Mouse (Mus musculus): ENCODE results near the gene Aff1. TPM values are rescaled to one million over a fixed set of nuclear protein-coding genes. Genes with fewer than 3 reads are reported as not detected.

Aff1 gene
- polyA plus RNA-seq, 1 experiment from 2014 or later = 2.7 TPM

DNA sequence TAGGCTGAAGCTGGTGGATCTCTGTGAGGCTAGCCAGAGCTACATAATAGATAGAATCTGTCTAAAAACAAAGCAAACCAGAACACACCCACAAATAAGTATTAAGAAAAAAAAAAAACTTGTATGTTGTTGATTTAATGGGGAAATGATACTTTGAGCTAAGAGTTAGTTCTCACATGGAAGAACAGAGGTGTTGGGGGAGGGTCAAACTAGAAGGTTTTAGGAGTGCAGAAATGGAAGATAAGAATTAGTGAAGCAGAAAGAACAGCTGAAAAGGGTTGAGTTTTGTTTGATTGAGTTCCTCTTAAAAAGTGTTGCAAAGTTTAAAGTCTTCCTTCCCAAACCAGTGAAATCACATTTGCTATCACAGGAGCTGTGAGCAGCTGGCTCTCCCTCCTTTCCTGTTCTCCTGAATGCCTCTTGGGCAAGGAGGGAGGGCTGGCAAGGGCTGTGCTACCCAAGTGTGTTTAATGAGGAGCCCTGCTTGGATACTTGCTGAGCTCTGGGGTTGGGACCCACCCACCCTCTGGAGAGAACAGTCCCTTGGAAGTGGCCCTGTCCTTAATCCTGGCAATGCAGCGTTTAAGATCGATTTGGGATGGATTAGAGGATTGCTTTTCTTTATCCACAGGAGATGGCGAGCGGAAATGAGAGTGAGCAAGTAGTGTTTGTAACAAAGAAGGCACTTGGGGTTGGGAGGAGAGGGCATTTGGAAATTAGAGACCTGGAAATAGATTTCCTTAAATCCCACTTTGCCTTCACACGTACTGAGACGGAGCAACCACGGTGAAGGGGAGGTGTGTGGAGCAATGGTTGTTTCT lies 57.5 kb downstream of the Aff1 start:
- Histone ChIP-seq H3K4me1 (replicated peaks; ENCODE audit: control insufficient read depth, insufficient read depth, low read length) (0 out of 2 replicates have a peak, but pooled peaks cover 4% of the 10 kb centered on the region), H3K27ac (no peak overlapping the region), H3K36me3 (replicated peaks; ENCODE audit: control insufficient read depth, insufficient read depth) (no peaks in the 10 kb centered on the region), H3K4me2 (replicated peaks) (no peak overlapping the region), H3K9ac (no peak overlapping the region), H3K9me3 (ENCODE audit: control insufficient read depth, low read length) (no peaks in the 10 kb centered on the region), H3K27me3 (ENCODE audit: control insufficient read depth, insufficient read depth, low read length) (no peaks in the 10 kb centered on the region), H3K4me3 (replicated peaks; ENCODE audit: low read length) (no peak overlapping the region)
- 55% methylated on average over 7 of the region's 7 CpGs for WGBS
- DNase-seq (ENCODE audit: low spot score) (no peak), ATAC-seq (ENCODE audit: low FRiP score) (no peak)

DNA sequence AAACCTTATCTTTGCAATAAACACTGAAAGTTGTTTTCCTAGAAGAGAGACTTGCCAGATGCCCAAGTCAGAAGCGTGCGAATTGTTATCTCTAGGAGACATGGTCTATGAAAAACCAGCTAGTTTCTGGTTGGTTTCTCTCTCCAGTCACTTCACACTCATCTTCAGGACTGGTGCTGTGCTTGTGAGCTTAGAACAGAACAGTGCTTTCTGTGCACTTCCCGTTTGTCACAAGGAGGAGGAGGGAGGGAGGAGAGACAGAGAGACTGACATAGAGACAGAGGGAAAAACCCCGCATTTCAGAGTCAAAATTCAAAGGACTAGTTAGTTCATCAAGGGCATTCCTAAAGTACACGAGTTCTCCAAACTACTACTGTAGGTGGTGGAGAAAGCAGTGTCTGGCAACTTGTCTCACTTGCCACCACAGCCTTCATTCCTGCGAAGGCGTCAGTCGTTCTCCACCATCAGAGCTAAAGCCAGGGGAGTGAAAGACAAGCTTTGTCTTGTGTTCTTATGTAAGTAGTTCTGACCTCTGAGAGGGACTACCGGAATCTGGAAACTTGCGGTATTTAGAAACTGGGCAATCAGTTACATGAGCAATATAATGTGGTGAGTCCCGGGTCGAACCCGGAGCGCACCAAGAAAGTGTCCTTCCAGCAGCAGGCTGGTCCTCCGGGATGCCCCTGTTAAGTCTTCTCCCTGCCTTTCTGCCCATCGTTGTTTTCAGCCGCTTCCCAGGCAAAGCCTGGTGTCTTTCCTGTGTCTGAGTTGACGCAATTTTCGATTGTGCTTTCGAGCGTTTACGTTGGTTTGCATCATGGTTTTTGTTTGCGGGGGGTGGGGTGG lies 60.7 kb downstream of the Aff1 start:
- Histone ChIP-seq H3K27me3 (ENCODE audit: control insufficient read depth, insufficient read depth, low read length) (peaks cover 7% of the 10 kb centered on the region; the same call in 1 of the 2 replicates), H3K4me2 (replicated peaks) (peak overlapping the region; percentile 76), H3K27ac (peak overlapping the region; percentile 81; the same call in 1 of the 2 replicates), H3K9ac (peak overlapping the region; percentile 68), H3K9me3 (ENCODE audit: control insufficient read depth, low read length) (no peaks in the 10 kb centered on the region), H3K36me3 (replicated peaks; ENCODE audit: control insufficient read depth, insufficient read depth) (no peaks in the 10 kb centered on the region), H3K4me3 (replicated peaks; ENCODE audit: low read length) (peak overlapping the region; percentile 81), H3K4me1 (replicated peaks; ENCODE audit: control insufficient read depth, insufficient read depth, low read length) (0 out of 2 replicates have a peak, but pooled peaks cover 7% of the 10 kb centered on the region)
- WGBS = 4% methylated on average over 23 of the region's 23 CpGs
- DNase-seq (ENCODE audit: low spot score) (no peak), ATAC-seq (ENCODE audit: low FRiP score) (no peak)

DNA sequence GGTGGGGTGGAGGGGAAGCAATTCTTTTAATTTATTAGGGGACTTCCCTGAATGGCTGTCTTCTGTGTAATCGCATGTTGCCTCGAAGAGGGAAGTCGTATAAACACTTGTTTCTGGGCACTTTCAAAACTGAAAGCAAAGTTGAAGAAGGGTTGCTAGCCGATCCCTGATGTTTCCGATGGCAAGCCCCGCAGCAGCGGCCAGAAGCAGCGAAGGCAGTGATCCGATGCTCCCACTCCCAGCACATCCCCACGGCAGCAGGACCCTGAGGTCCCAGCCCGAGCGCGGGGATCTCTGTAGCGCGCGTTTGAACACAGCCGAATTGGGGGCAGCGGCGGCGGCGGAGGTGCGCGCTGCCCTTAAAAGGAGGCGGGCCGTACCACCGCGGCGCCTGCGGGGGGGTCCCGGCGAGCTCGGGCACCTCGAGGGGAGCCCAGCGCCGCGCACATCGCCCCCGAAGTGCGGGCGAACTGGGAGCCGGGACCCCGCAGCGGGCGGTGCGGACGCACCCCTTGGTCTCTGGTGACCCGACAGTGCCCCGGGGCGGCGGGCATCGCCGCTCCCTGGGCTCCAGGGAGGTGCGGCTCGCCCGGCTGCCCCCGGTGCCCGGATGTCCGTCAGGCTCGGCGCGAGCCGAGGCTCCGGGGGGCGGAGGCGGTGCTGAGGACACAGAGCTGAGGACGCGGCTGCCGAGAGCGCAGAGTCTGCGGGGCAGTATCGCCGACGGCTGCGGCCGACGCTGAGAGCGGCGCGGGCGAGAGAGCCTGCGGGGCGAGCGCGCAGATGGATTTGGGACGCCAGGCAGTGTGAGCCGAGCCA lies 61.5 kb downstream of the Aff1 start:
- WGBS = 1% methylated on average over 79 of the region's 86 CpGs
- Histone ChIP-seq H3K27me3 (ENCODE audit: control insufficient read depth, insufficient read depth, low read length) (peaks cover 7% of the 10 kb centered on the region; the same call in 1 of the 2 replicates), H3K27ac (peak overlapping the region; percentile 81), H3K4me2 (replicated peaks) (peak overlapping the region; percentile 76), H3K9ac (peak overlapping the region; percentile 68), H3K4me1 (replicated peaks; ENCODE audit: control insufficient read depth, insufficient read depth, low read length) (0 out of 2 replicates have a peak, but pooled peaks cover 7% of the 10 kb centered on the region), H3K4me3 (replicated peaks; ENCODE audit: low read length) (peak overlapping the region; percentile 81), H3K9me3 (ENCODE audit: control insufficient read depth, low read length) (no peaks in the 10 kb centered on the region), H3K36me3 (replicated peaks; ENCODE audit: control insufficient read depth, insufficient read depth) (no peaks in the 10 kb centered on the region)
- peak; percentile 94 for ATAC-seq (ENCODE audit: low FRiP score)
- DNase-seq (ENCODE audit: low spot score) = peak; percentile 69

DNA sequence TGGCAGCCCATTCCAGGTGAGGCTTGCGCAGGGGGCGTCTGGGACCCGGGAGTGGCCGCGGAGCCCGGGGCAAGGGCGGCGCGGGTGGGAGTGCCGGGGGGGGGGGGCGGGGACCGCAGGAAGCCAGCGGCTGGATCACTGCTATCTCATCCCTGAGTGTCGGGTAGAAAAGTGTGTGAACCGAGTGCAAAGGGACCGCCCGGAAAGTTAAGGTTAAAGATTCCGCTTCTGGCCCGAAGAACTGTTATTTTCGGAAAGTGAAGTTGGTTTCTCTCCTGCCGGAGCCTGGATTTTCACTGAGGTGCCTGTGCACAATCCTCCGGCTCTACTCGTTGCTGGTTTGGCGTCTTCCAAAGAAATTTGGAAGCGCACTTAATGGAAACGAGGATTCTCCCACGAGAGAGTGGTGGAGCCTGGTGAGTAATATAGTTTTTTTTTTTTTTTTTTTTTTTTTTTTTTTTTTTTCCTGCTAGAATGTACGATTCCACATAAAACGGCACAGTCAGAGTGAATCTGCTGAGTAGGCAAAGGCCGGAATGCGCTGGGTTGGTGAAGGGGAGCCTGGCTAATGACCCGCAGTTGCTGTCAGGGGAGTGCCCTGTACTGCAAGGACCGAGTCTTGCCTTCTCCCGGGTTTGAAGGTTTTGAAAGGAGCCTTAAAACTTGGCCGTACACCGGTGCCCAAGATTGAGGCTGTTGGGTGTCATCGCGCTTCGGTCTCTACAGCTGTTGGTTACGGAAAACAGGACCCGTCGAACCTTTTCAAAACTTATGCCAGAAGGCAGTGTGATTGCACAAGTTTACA lies 62.4 kb downstream of the Aff1 start:
- Histone ChIP-seq H3K4me2 (replicated peaks) (peak overlapping the region; percentile 76), H3K4me3 (replicated peaks; ENCODE audit: low read length) (peak overlapping the region; percentile 81), H3K9me3 (ENCODE audit: control insufficient read depth, low read length) (no peaks in the 10 kb centered on the region), H3K4me1 (replicated peaks; ENCODE audit: control insufficient read depth, insufficient read depth, low read length) (0 out of 2 replicates have a peak, but pooled peaks cover 7% of the 10 kb centered on the region), H3K9ac (peak overlapping the region; percentile 68), H3K27me3 (ENCODE audit: control insufficient read depth, insufficient read depth, low read length) (peaks cover 7% of the 10 kb centered on the region; the same call in 1 of the 2 replicates), H3K36me3 (replicated peaks; ENCODE audit: control insufficient read depth, insufficient read depth) (no peaks in the 10 kb centered on the region), H3K27ac (peak overlapping the region; percentile 81)
- no peak for DNase-seq (ENCODE audit: low spot score)
- ATAC-seq (ENCODE audit: low FRiP score) = no peak
- 4% methylated on average over 38 of the region's 42 CpGs for WGBS

DNA sequence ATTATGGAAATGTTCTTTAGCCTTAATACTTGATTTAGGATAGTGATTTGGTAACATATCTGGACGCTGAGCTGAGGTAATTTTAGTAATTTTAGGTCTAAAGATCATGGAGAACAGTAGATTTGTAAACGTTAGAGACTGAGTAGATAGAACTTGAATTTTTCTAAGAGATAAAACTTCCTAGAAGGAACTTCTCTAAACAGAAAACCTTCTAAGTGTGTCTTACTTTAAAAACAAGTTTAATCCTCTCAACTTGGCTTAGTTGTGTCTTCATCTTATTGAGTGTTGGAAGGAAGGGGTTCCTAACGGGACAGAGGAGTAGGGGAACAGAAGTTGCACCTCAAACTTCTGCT lies 62.9 kb downstream of the Aff1 start:
- Histone ChIP-seq H3K4me3 (replicated peaks; ENCODE audit: low read length) (peak overlapping the region; percentile 81), H3K36me3 (replicated peaks; ENCODE audit: control insufficient read depth, insufficient read depth) (no peaks in the 10 kb centered on the region), H3K27ac (no peak overlapping the region), H3K27me3 (ENCODE audit: control insufficient read depth, insufficient read depth, low read length) (peaks cover 9% of the 10 kb centered on the region; the same call in 1 of the 2 replicates), H3K9me3 (ENCODE audit: control insufficient read depth, low read length) (no peaks in the 10 kb centered on the region), H3K4me1 (replicated peaks; ENCODE audit: control insufficient read depth, insufficient read depth, low read length) (peaks cover 10% of the 10 kb centered on the region), H3K9ac (peak overlapping the region; percentile 34; the same call in 1 of the 2 replicates), H3K4me2 (replicated peaks) (peak overlapping the region; percentile 76)
- 52% methylated on average over 3 of the region's 3 CpGs for WGBS
- DNase-seq (ENCODE audit: low spot score) = no peak
- no peak for ATAC-seq (ENCODE audit: low FRiP score)

DNA sequence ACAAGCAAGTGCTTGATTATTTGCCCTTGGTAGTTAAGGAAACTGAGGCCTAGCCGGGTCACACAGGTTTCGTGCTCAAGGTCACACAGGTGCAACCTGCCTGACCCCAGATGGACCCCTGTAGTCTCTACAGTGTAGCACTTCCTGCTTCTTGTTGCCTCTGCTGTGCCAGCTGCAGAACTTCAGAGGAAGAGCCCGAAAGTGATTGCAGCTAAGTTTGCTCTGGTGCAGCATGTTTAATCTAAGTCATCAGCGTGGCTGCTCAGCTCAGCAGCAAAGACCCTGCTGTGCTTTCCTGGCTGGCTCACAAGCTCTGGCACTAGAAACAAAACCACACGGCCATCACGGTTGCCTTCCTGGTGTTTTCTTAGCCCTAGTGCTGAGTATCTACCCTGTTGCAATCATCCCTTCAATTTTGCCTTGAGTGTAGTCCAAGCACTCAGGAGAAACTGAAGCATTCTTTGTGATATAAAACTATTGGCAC lies 64.1 kb downstream of the Aff1 start:
- Histone ChIP-seq H3K4me2 (replicated peaks) (no peak overlapping the region), H3K9me3 (ENCODE audit: control insufficient read depth, low read length) (no peaks in the 10 kb centered on the region), H3K27me3 (ENCODE audit: control insufficient read depth, insufficient read depth, low read length) (peaks cover 10% of the 10 kb centered on the region; the same call in 1 of the 2 replicates), H3K9ac (no peak overlapping the region), H3K4me1 (replicated peaks; ENCODE audit: control insufficient read depth, insufficient read depth, low read length) (peaks cover 18% of the 10 kb centered on the region), H3K36me3 (replicated peaks; ENCODE audit: control insufficient read depth, insufficient read depth) (no peaks in the 10 kb centered on the region), H3K4me3 (replicated peaks; ENCODE audit: low read length) (no peak overlapping the region), H3K27ac (no peak overlapping the region)
- DNase-seq (ENCODE audit: low spot score) (no peak), ATAC-seq (ENCODE audit: low FRiP score) (no peak)
- WGBS = 58% methylated on average over 6 of the region's 6 CpGs

DNA sequence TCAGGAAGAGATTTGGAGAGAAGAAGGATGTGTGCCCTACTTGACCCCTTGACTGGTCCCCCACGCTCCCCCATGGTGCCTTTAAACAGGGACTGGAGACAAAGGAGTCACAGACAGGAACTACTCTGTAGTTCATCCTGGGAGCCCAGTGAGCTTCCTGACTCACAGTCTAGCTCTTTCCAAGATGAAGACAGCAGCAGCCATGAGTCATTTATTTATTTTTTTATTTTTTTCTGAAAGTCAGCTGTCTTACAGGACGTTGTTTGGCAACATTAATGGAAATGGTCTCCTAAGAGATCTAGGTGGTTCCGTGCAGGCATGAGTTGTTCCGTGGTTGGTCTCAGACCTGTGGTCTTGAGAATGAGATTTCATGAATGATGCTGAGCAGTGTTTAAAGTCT lies 66.3 kb downstream of the Aff1 start:
- Histone ChIP-seq H3K4me2 (replicated peaks) (no peak overlapping the region), H3K27me3 (ENCODE audit: control insufficient read depth, insufficient read depth, low read length) (peaks cover 10% of the 10 kb centered on the region; the same call in 1 of the 2 replicates), H3K9me3 (ENCODE audit: control insufficient read depth, low read length) (no peaks in the 10 kb centered on the region), H3K4me3 (replicated peaks; ENCODE audit: low read length) (no peak overlapping the region), H3K27ac (no peak overlapping the region), H3K36me3 (replicated peaks; ENCODE audit: control insufficient read depth, insufficient read depth) (no peaks in the 10 kb centered on the region), H3K9ac (no peak overlapping the region), H3K4me1 (replicated peaks; ENCODE audit: control insufficient read depth, insufficient read depth, low read length) (peaks cover 18% of the 10 kb centered on the region)
- DNase-seq (ENCODE audit: low spot score) = no peak
- no peak for ATAC-seq (ENCODE audit: low FRiP score)
- 56% methylated on average over 4 of the region's 4 CpGs for WGBS
